Mouse (Mus musculus): ENCODE data around the gene Prg2.

Prg2 gene

DNA sequence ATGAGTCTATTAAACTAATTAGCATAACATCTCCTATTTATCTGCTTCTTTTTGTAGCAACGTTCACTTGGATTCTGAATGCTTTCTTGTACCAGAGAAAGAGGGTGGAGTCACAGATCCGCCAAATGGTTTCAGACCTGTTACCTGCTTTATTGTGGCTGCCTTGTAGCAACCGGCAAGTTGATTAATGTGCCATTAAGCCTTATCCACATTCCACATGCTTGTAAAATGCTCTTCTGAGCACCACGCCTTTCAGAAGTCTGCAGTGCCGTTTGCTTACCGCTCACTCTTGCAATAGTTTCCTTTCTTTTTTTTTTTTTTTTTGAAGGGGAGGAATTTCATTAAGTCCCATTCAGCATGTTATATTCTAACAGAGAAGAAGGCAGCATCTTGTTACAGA lies 49.6 kb downstream of the Prg2 start:
- DNase-seq (ENCODE audit: low read depth, low spot score), result no peak

DNA sequence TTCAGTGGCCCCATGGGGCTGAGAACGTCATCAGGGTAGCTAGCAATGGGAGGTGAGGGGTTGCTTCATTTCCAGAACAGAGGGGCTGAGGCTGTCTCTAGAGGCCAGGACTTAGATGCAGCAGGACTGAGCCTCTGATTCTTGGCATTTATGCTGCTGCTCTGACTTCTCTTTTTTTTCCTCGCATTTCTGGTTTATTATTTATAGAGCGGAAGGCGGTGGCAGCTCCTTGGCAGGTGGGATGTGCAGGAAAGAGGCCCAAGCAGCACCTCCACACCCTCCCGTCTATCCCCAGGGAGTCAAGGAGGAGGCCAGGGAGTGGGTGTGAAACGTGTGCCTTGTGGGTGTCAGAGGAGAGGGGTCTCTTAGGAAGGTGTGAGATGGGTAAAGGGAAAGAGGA lies 50.7 kb downstream of the Prg2 start:
- no peak for DNase-seq (ENCODE audit: low read depth, low spot score)

DNA sequence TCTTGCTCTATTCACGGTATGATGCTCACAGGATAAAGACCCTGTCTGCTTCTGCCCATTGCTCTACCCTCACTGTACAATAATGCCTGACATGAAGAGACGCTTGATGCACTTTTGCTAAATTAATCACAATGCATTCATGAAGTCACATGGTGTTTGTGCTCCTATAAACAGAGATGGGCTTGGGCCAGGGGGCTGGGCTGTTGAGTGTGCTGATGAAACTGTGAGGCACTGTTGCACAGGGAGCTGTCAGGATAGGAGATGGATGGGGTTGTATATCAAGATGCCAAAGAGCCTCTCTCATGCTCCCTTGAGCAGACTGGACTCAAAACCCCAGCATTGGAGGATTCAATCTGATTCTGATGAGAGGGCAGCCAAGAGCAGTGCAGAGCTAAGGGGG lies 52.9 kb downstream of the Prg2 start:
- DNase-seq (ENCODE audit: low read depth, low spot score), result no peak
